Mouse (Mus musculus) liver, postnatal 0 days (tissue): Measurements from ENCODE around the gene Atxn10. TPM values are rescaled to one million over a fixed set of nuclear protein-coding genes. Genes with fewer than 3 reads are reported as not detected.

Experiments
- ATAC-seq: fragments of 200-750 bp; cut with Nextera tagmentation; 2 replicates; pipeline ENCODE4 v1.8.0; 2017; ENCODE audit warnings: mild to moderate bottlenecking, moderate library complexity
- DNase-seq: peaks from one replicate; pipeline ENCODE4 v3.0.0-alpha.2; 2016
- H3K27ac ChIP-seq: fragments of 300-500 bp; sonication (generic); 2 replicates; pipeline ENCODE4 v1.5.1; 2014; ENCODE audit warnings: antibody characterized with exemption, moderate library complexity, mild to moderate bottlenecking, low read depth
- H3K27me3 ChIP-seq: fragments of 300-500 bp; sonication (generic); 2 replicates; pipeline ENCODE4 v1.6.1; 2014; ENCODE audit warnings: low read length, control low read depth, mixed read lengths; ENCODE audit not compliant: insufficient read depth
- H3K36me3 ChIP-seq: fragments of 300-500 bp; sonication (generic); replicated peaks from 2 replicates; pipeline ENCODE4 v1.6.1; 2014; ENCODE audit warnings: mild to moderate bottlenecking, control low read depth, low read length, moderate library complexity, mixed read lengths; ENCODE audit not compliant: insufficient read depth
- H3K4me1 ChIP-seq: fragments of 300-500 bp; sonication (generic); 2 replicates; pipeline ENCODE4 v1.6.1; 2014; ENCODE audit warnings: antibody characterized with exemption, mild to moderate bottlenecking, control low read depth; ENCODE audit not compliant: insufficient read depth
- H3K4me2 ChIP-seq: fragments of 300-500 bp; sonication (generic); 2 replicates; pipeline ENCODE4 v1.6.1; 2014; ENCODE audit warnings: low read depth, mild to moderate bottlenecking, low read length, moderate library complexity, mixed read lengths
- H3K4me3 ChIP-seq: fragments of 300-500 bp; sonication (generic); 2 replicates; pipeline ENCODE4 v1.5.1; 2014; ENCODE audit warnings: low read depth, low read length
- H3K9ac ChIP-seq: fragments of 300-500 bp; sonication (generic); replicated peaks from 2 replicates; pipeline ENCODE4 v1.6.1; 2014; ENCODE audit warnings: mild to moderate bottlenecking, moderate library complexity
- H3K9me3 ChIP-seq: fragments of 300-500 bp; sonication (generic); 2 replicates; pipeline ENCODE4 v1.6.1; 2016; ENCODE audit warnings: mild to moderate bottlenecking, control low read depth, low read length, mixed read lengths
- CTCF ChIP-seq: sonication (generic); IDR thresholded peaks from 2 replicates; pipeline ENCODE4 v1.5.1; 2016; ENCODE audit warnings: antibody characterized with exemption, low read depth
- EP300 ChIP-seq: IDR thresholded peaks from 2 replicates; pipeline ENCODE4 v1.6.1; 2016; ENCODE audit warnings: antibody characterized with exemption, low read depth, mild to moderate bottlenecking
- WGBS: fragments of 180-500 bp; shearing (Covaris S2); extraction: QIAGEN DNeasy Blood & Tissue Kit; methylation state at CpG from one replicate; pipeline ENCODE4 v1.1.7; 2014; ENCODE audit not compliant: insufficient replicate concordance; 5-methylcytosine and 5-hydroxymethylcytosine counted together
- polyA plus RNA-seq: library from polyadenylated mRNA; unstranded; fragments of >200 nt; fragmentation: Nextera tagmentation; extraction: Ambion mirVana; gene quantifications from 2 replicates; pipeline ENCODE4 v1.2.1, GENCODE M21; 2015

Gene Atxn10
- polyA plus RNA-seq, 1 experiment from 2014 or later: 83.3 TPM

DNA sequence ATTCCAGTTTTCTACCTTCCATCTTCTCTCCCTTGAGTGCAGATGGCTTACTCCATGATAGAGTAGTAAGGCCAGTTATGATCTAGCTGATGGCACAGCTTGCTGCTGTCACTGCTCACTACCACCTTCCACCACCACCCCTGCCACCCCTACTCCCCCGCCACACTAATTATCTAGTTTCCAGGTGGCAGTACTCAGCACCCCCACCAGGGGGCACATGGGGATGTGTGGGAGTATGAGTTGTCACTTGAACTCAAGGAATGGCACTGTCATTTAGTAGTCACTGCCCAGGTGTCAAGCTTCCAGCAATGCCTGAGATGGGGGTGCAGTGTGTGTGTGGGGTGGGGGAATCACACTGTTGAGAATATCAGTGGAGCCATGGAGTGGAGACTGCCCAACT is 141.5 kb downstream of the Atxn10 start:
- WGBS: 22% methylated on average over 1 of the region's 1 CpGs
- no peaks in the 10 kb centered on the region for H3K4me1 ChIP-seq

DNA sequence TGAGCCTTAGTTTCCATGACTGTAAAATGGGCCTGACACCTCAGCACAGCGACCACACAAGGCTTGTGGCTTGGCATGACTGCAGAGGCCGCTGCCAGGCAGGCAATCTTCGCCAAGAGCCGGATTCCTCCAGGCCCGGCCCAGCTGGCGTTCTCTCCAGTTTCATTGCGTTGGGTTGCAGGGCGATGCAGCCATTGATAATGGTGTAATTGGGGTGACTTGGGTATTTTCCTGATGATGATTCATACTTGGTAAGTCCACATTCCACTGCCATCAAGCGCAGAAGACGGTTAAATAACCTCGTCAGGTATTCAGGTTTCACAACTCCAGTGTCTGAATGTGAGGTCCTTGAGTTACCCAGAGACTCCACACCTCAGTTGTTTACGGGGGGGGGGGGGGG is 143.3 kb downstream of the Atxn10 start:
- no peak overlapping the region for H3K27ac ChIP-seq
- no peaks in the 10 kb centered on the region for H3K27me3 ChIP-seq
- ATAC-seq: no peak
- H3K4me2 ChIP-seq: no peak overlapping the region
- no peak overlapping the region for H3K9ac ChIP-seq
- TF ChIP-seq EP300 (no peak), CTCF (no peak)
- H3K36me3 ChIP-seq: no peaks in the 10 kb centered on the region
- no peaks in the 10 kb centered on the region for H3K4me1 ChIP-seq
- H3K4me3 ChIP-seq: no peak overlapping the region
- DNase-seq: no peak
- H3K9me3 ChIP-seq: no peaks in the 10 kb centered on the region
- 82% methylated on average over 12 of the region's 12 CpGs for WGBS

More for the DNA sequence above, 141.5 kb downstream of the Atxn10 start:
- Histone ChIP-seq H3K27ac (no peak overlapping the region), H3K4me3 (no peak overlapping the region), H3K36me3 (no peaks in the 10 kb centered on the region), H3K27me3 (no peaks in the 10 kb centered on the region), H3K9ac (no peak overlapping the region), H3K4me2 (no peak overlapping the region), H3K9me3 (no peaks in the 10 kb centered on the region)
- peak; percentile 88 for TF ChIP-seq CTCF
- TF ChIP-seq EP300: no peak
- DNase-seq (peak; percentile 75), ATAC-seq (no peak; the same call in 1 of the 2 replicates)

DNA sequence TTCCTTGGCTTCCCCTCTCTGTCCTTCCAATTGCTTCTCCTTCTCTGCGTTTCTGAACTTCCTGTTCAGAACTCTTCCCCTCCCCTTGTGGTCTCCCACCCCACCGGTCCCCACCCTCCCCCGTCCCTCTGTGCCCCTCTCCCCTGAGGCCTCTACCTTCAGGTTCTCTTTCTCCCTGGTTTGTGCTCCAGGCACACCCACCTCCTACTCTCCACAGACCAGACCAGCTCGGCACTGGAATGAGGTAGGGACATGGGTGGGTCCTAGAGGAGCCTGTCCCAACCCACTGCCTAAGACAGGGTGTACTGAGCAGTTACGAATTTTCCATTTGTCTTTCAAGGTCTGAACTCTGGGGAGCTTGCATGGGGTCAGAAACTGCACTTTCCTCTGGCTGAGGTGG is 143.9 kb downstream of the Atxn10 start:
- no peak overlapping the region for H3K4me2 ChIP-seq
- no peaks in the 10 kb centered on the region for H3K4me1 ChIP-seq
- H3K4me3 ChIP-seq: no peak overlapping the region
- no peak for TF ChIP-seq EP300
- no peak for TF ChIP-seq CTCF
- 22% methylated on average over 5 of the region's 5 CpGs for WGBS
- no peak overlapping the region for H3K27ac ChIP-seq
- no peak for ATAC-seq
- no peak overlapping the region for H3K9ac ChIP-seq
- no peaks in the 10 kb centered on the region for H3K9me3 ChIP-seq
- no peaks in the 10 kb centered on the region for H3K27me3 ChIP-seq
- H3K36me3 ChIP-seq: no peaks in the 10 kb centered on the region
- no peak for DNase-seq

DNA sequence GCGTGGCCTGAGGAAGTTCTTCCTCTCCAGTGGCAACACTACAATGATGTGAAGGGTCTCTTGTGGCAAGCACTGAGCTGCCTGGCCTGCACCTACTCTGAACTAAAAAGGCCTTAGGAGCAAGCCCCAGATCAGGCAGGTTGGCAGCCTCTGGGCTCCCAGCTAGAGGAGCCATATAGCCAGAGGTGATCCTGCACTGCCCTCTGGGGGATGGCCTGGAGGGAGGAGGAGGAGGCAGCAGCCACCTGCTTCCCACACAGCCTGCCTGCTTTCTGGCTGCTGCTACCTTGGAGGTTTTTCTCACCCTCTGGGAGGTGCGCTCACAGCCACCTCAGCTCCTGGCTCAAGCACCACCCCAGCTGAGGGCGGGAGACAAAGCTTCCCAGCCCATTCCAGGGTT is 144.6 kb downstream of the Atxn10 start:
- no peaks in the 10 kb centered on the region for H3K9me3 ChIP-seq
- no peak overlapping the region for H3K4me3 ChIP-seq
- ATAC-seq: no peak
- no peaks in the 10 kb centered on the region for H3K27me3 ChIP-seq
- no peaks in the 10 kb centered on the region for H3K36me3 ChIP-seq
- TF ChIP-seq CTCF (peak; percentile 57), EP300 (no peak)
- H3K4me2 ChIP-seq: no peak overlapping the region
- no peak overlapping the region for H3K27ac ChIP-seq
- DNase-seq: peak; percentile 36
- H3K4me1 ChIP-seq: no peaks in the 10 kb centered on the region
- WGBS: 46% methylated on average over 3 of the region's 3 CpGs
- no peak overlapping the region for H3K9ac ChIP-seq

DNA sequence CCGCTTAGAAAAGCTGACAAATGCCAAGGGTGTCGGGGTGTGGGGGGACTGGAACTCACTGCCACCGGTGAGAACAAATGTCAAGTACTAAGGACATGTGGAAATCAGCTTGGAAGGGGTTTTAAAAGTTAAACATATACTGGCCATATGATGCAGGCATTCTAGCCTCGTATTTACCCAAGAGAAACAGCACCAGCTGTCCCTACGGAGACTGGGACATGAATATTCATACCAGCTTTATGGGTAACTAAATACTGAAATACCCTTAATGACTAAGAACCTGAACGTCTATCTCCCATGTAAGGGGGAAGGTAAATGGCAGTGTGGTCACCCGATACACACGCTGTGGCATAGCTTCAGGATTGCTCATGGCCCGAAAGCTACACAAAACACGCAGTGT is 152.9 kb downstream of the Atxn10 start:
- Histone ChIP-seq H3K27me3 (no peaks in the 10 kb centered on the region), H3K4me2 (no peak overlapping the region), H3K36me3 (no peaks in the 10 kb centered on the region), H3K9ac (no peak overlapping the region), H3K4me1 (no peaks in the 10 kb centered on the region), H3K9me3 (no peaks in the 10 kb centered on the region), H3K27ac (no peak overlapping the region), H3K4me3 (no peak overlapping the region)
- no peak for TF ChIP-seq EP300
- no peak for DNase-seq
- WGBS: 75% methylated on average over 10 of the region's 10 CpGs
- ATAC-seq: no peak

DNA sequence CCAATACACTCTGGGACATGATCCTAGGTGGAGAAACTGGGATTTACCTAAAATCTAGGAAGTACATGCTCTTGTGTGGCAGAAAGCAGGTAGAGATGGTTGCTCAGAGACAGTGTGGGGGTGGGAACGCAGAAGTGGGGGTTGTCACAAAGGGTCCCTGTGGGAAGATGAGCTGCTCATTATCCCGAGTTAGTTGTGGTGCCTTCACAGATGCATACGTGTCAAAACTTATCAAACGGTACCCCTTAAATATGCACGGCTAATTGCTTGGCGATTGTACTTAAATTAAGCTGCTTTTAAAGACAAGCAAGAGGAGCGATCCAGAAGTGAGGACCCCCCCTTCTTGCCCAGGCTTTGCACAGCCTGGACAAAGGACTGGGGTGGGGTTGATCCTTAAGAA is 153.7 kb downstream of the Atxn10 start:
- no peak for ATAC-seq

DNA sequence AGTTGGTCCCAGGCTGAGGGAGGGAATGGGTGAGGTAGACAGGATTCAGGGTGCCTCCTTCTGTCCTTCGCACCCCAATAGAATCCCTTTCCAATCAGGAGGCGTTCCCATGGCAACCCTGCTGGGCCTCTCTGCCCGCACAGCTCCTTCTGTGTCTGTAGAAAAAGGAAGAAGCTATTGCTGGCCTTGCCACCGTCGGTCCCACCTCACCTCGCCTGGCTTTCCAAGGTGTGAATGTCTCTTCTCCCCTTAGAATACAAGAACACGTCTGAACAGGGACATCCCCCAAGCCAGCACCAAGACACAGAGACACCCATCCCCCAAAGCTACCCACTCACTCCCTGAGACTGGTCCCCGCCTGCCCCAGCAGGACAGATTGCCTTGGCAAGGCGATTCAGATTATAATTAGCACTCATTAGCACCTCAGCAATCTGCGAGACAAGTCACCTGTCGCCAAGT is 158.1 kb downstream of the Atxn10 start:
- no peaks in the 10 kb centered on the region for H3K27me3 ChIP-seq
- no peak overlapping the region for H3K27ac ChIP-seq
- ATAC-seq (no peak), DNase-seq (no peak)
- no peak overlapping the region for H3K4me3 ChIP-seq
- no peak overlapping the region for H3K9ac ChIP-seq
- 14% methylated on average over 11 of the region's 11 CpGs for WGBS
- no peaks in the 10 kb centered on the region for H3K36me3 ChIP-seq
- no peaks in the 10 kb centered on the region for H3K4me1 ChIP-seq
- H3K9me3 ChIP-seq: no peaks in the 10 kb centered on the region
- TF ChIP-seq EP300: no peak
- no peak for TF ChIP-seq CTCF
- H3K4me2 ChIP-seq: no peak overlapping the region

More for the DNA sequence above, 153.7 kb downstream of the Atxn10 start:
- no peaks in the 10 kb centered on the region for H3K36me3 ChIP-seq
- H3K9ac ChIP-seq: no peak overlapping the region
- no peaks in the 10 kb centered on the region for H3K9me3 ChIP-seq
- H3K4me3 ChIP-seq: no peak overlapping the region
- no peak overlapping the region for H3K4me2 ChIP-seq
- DNase-seq: no peak
- H3K27me3 ChIP-seq: no peaks in the 10 kb centered on the region
- TF ChIP-seq CTCF (no peak), EP300 (no peak)
- WGBS: 73% methylated on average over 7 of the region's 7 CpGs
- no peak overlapping the region for H3K27ac ChIP-seq
- H3K4me1 ChIP-seq: no peaks in the 10 kb centered on the region
